Mouse (Mus musculus): ENCODE data around the gene Apoa2.

- TF ChIP-seq CTCF (IDR thresholded peaks at IDR 0.05; ENCODE audit: insufficient read depth, low read depth, low read length) (no peak), POLR2A (IDR thresholded peaks at IDR 0.05; ENCODE audit: insufficient read depth, low read depth, low read length) (no peak)
Measured at GRCm38 (mm10) chr1:171257781-171258180, 32.9 kb downstream of the Apoa2 start.

All from olfactory bulb, adult 2 months (tissue).